Mouse (Mus musculus): ENCODE results near the gene Sstr4.

The Sstr4 gene

GRCm38 (mm10) chr2:148427553-148427952 lies 32.4 kb downstream of the Sstr4 start:
- no peak for ATAC-seq (ENCODE audit: insufficient number of reproducible peaks, low FRiP score, low TSS enrichment)

GRCm38 (mm10) chr2:148428523-148428922 lies 33.4 kb downstream of the Sstr4 start:
- ATAC-seq (ENCODE audit: insufficient number of reproducible peaks, low FRiP score, low TSS enrichment), result no peak

- ATAC-seq (ENCODE audit: insufficient number of reproducible peaks, low FRiP score, low TSS enrichment), result no peak
Measured at GRCm38 (mm10) chr2:148429001-148429505, 33.9 kb downstream of the Sstr4 start.

- ATAC-seq (ENCODE audit: insufficient number of reproducible peaks, low FRiP score, low TSS enrichment), result no peak
Measured at GRCm38 (mm10) chr2:148430941-148431340, 35.8 kb downstream of the Sstr4 start.

GRCm38 (mm10) chr2:148432346-148432745 lies 37.2 kb downstream of the Sstr4 start:
- ATAC-seq (ENCODE audit: insufficient number of reproducible peaks, low FRiP score, low TSS enrichment), result no peak

GRCm38 (mm10) chr2:148436285-148436684 lies 41.1 kb downstream of the Sstr4 start:
- ATAC-seq (ENCODE audit: insufficient number of reproducible peaks, low FRiP score, low TSS enrichment), result no peak

- no peak for ATAC-seq (ENCODE audit: insufficient number of reproducible peaks, low FRiP score, low TSS enrichment)
Measured at GRCm38 (mm10) chr2:148439691-148440276, 44.6 kb downstream of the Sstr4 start.

GRCm38 (mm10) chr2:148441421-148441820 lies 46.3 kb downstream of the Sstr4 start:
- ATAC-seq (ENCODE audit: insufficient number of reproducible peaks, low FRiP score, low TSS enrichment), result no peak

GRCm38 (mm10) chr2:148442172-148442571 lies 47.0 kb downstream of the Sstr4 start:
- no peak for ATAC-seq (ENCODE audit: insufficient number of reproducible peaks, low FRiP score, low TSS enrichment)

- no peak for ATAC-seq (ENCODE audit: insufficient number of reproducible peaks, low FRiP score, low TSS enrichment)
Measured at GRCm38 (mm10) chr2:148442710-148443109, 47.6 kb downstream of the Sstr4 start.

GRCm38 (mm10) chr2:148443249-148443958 lies 48.3 kb downstream of the Sstr4 start, which contains the start of gene Cd93:
Gene Cd93 (minus strand): TSS chr2:148443563.
- no peak for ATAC-seq (ENCODE audit: insufficient number of reproducible peaks, low FRiP score, low TSS enrichment)

GRCm38 (mm10) chr2:148444472-148444871 lies 49.3 kb downstream of the Sstr4 start:
- ATAC-seq (ENCODE audit: insufficient number of reproducible peaks, low FRiP score, low TSS enrichment), result no peak

- no peak for ATAC-seq (ENCODE audit: insufficient number of reproducible peaks, low FRiP score, low TSS enrichment)
Measured at GRCm38 (mm10) chr2:148445616-148446015, 50.5 kb downstream of the Sstr4 start.
